Mouse (Mus musculus) limb, embryonic 10.5 days (tissue): ENCODE data around the gene Myo7a. TPM values are rescaled to one million over a fixed set of nuclear protein-coding genes. Genes with fewer than 3 reads are reported as not detected.
A peak's percentile ranks its signal among the peaks of the same experiment; 100 is the strongest.

Source experiments
- DNase-seq: peaks from one replicate; pipeline ENCODE4 v3.0.0-alpha.2; 2017; ENCODE audit warnings: low spot score
- H3K27ac ChIP-seq: fragments of 300-500 bp; sonication (generic); 2 replicates; pipeline ENCODE4 v1.5.1; 2016; ENCODE audit warnings: mild to moderate bottlenecking
- H3K27me3 ChIP-seq: fragments of 300-500 bp; sonication (generic); 2 replicates; pipeline ENCODE4 v1.6.1; 2016; ENCODE audit warnings: low read depth, mild to moderate bottlenecking; ENCODE audit not compliant: poor library complexity, severe bottlenecking
- H3K36me3 ChIP-seq: fragments of 300-500 bp; sonication (generic); 2 replicates; pipeline ENCODE4 v1.6.1; 2016; ENCODE audit warnings: mild to moderate bottlenecking, moderate library complexity
- H3K4me1 ChIP-seq: fragments of 300-500 bp; sonication (generic); 2 replicates; pipeline ENCODE4 v1.6.1; 2016
- H3K4me3 ChIP-seq: fragments of 300-500 bp; sonication (generic); 2 replicates; pipeline ENCODE4 v1.5.1; 2016; ENCODE audit warnings: mild to moderate bottlenecking, moderate library complexity
- H3K9me3 ChIP-seq: fragments of 300-500 bp; sonication (generic); replicated peaks from 2 replicates; pipeline ENCODE4 v1.6.1; 2016; ENCODE audit warnings: mild to moderate bottlenecking
- WGBS: fragments of 180-500 bp; shearing (Covaris S2); methylation state at CpG from one replicate; pipeline ENCODE4 v1.1.7; 2016; 5-methylcytosine and 5-hydroxymethylcytosine counted together
- polyA plus RNA-seq: library from polyadenylated mRNA; unstranded; fragments of >200 nt; fragmentation: Nextera tagmentation; extraction: Ambion mirVana; gene quantifications from 2 replicates; pipeline ENCODE4 v1.2.1, GENCODE M21; 2016

Myo7a gene
- polyA plus RNA-seq, 1 experiment from 2014 or later, result 18.6 TPM

GRCm38 (mm10) chr7:98082376-98082775 is 36.9 kb downstream of the Myo7a start:
- peaks cover 34% of the 10 kb centered on the region for H3K4me1 ChIP-seq
- 26% methylated on average over 5 of the region's 5 CpGs for WGBS
- no peaks in the 10 kb centered on the region for H3K27me3 ChIP-seq
- H3K9me3 ChIP-seq, result no peaks in the 10 kb centered on the region
- DNase-seq, result no peak
- peak overlapping the region; percentile 32 for H3K27ac ChIP-seq
- H3K4me3 ChIP-seq, result no peak overlapping the region
- H3K36me3 ChIP-seq, result peaks cover 10% of the 10 kb centered on the region

GRCm38 (mm10) chr7:98077453-98077852 is 41.9 kb downstream of the Myo7a start:
- Histone ChIP-seq H3K9me3 (no peaks in the 10 kb centered on the region), H3K27me3 (no peaks in the 10 kb centered on the region), H3K27ac (no peak overlapping the region), H3K36me3 (peaks cover 25% of the 10 kb centered on the region), H3K4me3 (no peak overlapping the region), H3K4me1 (peaks cover 8% of the 10 kb centered on the region)
- 89% methylated on average over 11 of the region's 11 CpGs for WGBS
- no peak for DNase-seq

GRCm38 (mm10) chr7:98071620-98072019 is 47.7 kb downstream of the Myo7a start:
- WGBS, result 44% methylated on average over 5 of the region's 5 CpGs

GRCm38 (mm10) chr7:98066229-98066628 is 53.1 kb downstream of the Myo7a start:
- H3K27me3 ChIP-seq, result no peaks in the 10 kb centered on the region
- 86% methylated on average over 11 of the region's 11 CpGs for WGBS
- H3K9me3 ChIP-seq, result no peaks in the 10 kb centered on the region
- H3K4me1 ChIP-seq, result no peaks in the 10 kb centered on the region
- DNase-seq, result no peak
- 0 out of 2 replicates have a peak overlapping the region, but pooled peaks have one; percentile 23 for H3K27ac ChIP-seq
- peaks cover 14% of the 10 kb centered on the region; the same call in 1 of the 2 replicates for H3K36me3 ChIP-seq
- H3K4me3 ChIP-seq, result no peak overlapping the region

More at GRCm38 (mm10) chr7:98071620-98072019, 47.7 kb downstream of the Myo7a start:
- peaks cover 12% of the 10 kb centered on the region; the same call in 1 of the 2 replicates for H3K36me3 ChIP-seq
- H3K4me3 ChIP-seq, result no peak overlapping the region
- H3K9me3 ChIP-seq, result no peaks in the 10 kb centered on the region
- no peaks in the 10 kb centered on the region for H3K4me1 ChIP-seq
- peak; percentile 92 for DNase-seq
- H3K27me3 ChIP-seq, result no peaks in the 10 kb centered on the region
- no peak overlapping the region for H3K27ac ChIP-seq

- no peaks in the 10 kb centered on the region for H3K36me3 ChIP-seq
- no peaks in the 10 kb centered on the region for H3K27me3 ChIP-seq
- H3K9me3 ChIP-seq, result no peaks in the 10 kb centered on the region
- H3K27ac ChIP-seq, result no peak overlapping the region
- WGBS, result 86% methylated on average over 8 of the region's 8 CpGs
- no peak overlapping the region for H3K4me3 ChIP-seq
- 0 out of 2 replicates have a peak, but pooled peaks cover 6% of the 10 kb centered on the region for H3K4me1 ChIP-seq
- DNase-seq, result no peak
These were observed 64.4 kb downstream of the Myo7a start for GRCm38 (mm10) chr7:98054942-98055341.

DNA sequence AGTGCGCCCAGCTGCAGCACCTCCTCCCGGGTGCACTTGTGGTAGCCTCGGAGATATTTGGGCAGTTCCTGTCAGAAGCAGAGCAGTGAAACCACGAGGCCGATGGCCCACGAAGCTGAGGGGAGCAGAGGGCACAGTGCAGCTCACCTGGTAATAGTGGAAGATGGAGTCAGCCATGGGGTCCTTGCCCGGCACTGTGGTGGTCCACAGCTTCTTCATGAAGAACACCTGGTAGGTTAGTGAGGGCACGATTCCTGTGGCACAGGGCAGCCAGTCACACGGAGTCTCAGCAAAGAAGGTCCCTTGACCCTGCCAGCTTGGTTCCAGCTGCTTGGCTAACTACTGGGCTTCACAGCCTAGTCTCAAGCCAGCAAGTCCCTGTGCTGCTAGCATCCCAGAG is 64.9 kb downstream of the Myo7a start:
- no peaks in the 10 kb centered on the region for H3K27me3 ChIP-seq
- DNase-seq, result no peak
- 90% methylated on average over 9 of the region's 9 CpGs for WGBS
- no peak overlapping the region for H3K27ac ChIP-seq
- 0 out of 2 replicates have a peak, but pooled peaks cover 6% of the 10 kb centered on the region for H3K4me1 ChIP-seq
- no peak overlapping the region for H3K4me3 ChIP-seq
- H3K9me3 ChIP-seq, result no peaks in the 10 kb centered on the region
- no peaks in the 10 kb centered on the region for H3K36me3 ChIP-seq

- peak; percentile 81 for DNase-seq
These were observed 67.3 kb downstream of the Myo7a start for GRCm38 (mm10) chr7:98051980-98052379.

GRCm38 (mm10) chr7:98048101-98048824 is 71.1 kb downstream of the Myo7a start:
- Histone ChIP-seq H3K4me1 (no peaks in the 10 kb centered on the region), H3K27me3 (no peaks in the 10 kb centered on the region), H3K4me3 (no peak overlapping the region), H3K36me3 (no peaks in the 10 kb centered on the region), H3K27ac (no peak overlapping the region), H3K9me3 (no peaks in the 10 kb centered on the region)
- no peak for DNase-seq
- WGBS, result 85% methylated on average over 9 of the region's 9 CpGs

More at GRCm38 (mm10) chr7:98051980-98052379, 67.3 kb downstream of the Myo7a start:
- no peak overlapping the region for H3K4me3 ChIP-seq
- H3K27ac ChIP-seq, result no peak overlapping the region
- H3K9me3 ChIP-seq, result no peaks in the 10 kb centered on the region
- H3K4me1 ChIP-seq, result 0 out of 2 replicates have a peak, but pooled peaks cover 2% of the 10 kb centered on the region
- WGBS, result 17% methylated on average over 8 of the region's 8 CpGs
- H3K36me3 ChIP-seq, result no peaks in the 10 kb centered on the region
- no peaks in the 10 kb centered on the region for H3K27me3 ChIP-seq

DNA sequence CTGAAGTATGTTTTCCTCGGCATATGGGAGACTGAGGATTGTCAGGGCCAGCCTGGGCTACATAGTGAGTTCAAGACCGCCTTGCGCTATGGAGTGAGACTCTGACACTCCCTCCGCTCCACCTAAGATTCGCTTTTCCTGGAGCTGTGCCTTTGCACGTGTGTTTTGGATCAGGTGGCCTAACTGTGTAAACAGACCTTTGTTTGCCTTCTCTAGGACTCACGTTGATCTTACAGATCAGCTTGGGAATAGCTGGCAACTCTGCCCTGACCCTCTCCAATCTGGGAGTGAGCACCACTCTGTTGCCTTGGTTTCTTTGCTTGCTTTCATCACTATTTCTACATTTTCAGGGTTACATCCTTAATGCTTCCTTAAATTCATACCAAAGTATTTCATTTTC is 116.7 kb downstream of the Myo7a start:
- H3K4me1 ChIP-seq, result no peaks in the 10 kb centered on the region
- no peak for DNase-seq
- H3K36me3 ChIP-seq, result no peaks in the 10 kb centered on the region
- H3K27me3 ChIP-seq, result no peaks in the 10 kb centered on the region
- H3K9me3 ChIP-seq, result no peaks in the 10 kb centered on the region
- no peak overlapping the region for H3K27ac ChIP-seq
- WGBS, result 89% methylated on average over 7 of the region's 7 CpGs
- no peak overlapping the region for H3K4me3 ChIP-seq

Other genes with a start within 250 kb of the Myo7a start
- gene Gdpd4, start 199.6 kb downstream of the Myo7a start, polyA plus RNA-seq, result not detected in 2 replicates
- gene Omp, start 26.0 kb upstream of the Myo7a start, polyA plus RNA-seq, result 0.13 TPM in 2 replicates
- 3.4 and 4.5 TPM in 2 replicates for gene Capn5, start 58.8 kb upstream of the Myo7a start, polyA plus RNA-seq
- gene B3gnt6, start 80.0 kb upstream of the Myo7a start, polyA plus RNA-seq, result not detected in 2 replicates
- 19.0 and 23.2 TPM in 2 replicates for gene Acer3, start 201.7 kb upstream of the Myo7a start, polyA plus RNA-seq
- gene Tsku, start 241.8 kb upstream of the Myo7a start, polyA plus RNA-seq, result 9.5 and 11.2 TPM in 2 replicates